Mouse (Mus musculus) heart, embryonic 10.5 days (tissue): ENCODE results near the gene Scml4. TPM values are rescaled to one million over a fixed set of nuclear protein-coding genes. Genes with fewer than 3 reads are reported as not detected.

ENCODE experiments used
- polyA plus RNA-seq: library from polyadenylated mRNA; unstranded; fragments of >200 nt; fragmentation: Nextera tagmentation; extraction: Ambion mirVana; gene quantifications from 2 replicates; pipeline ENCODE4 v1.2.1, GENCODE M21; 2016

The Scml4 gene
- polyA plus RNA-seq, 1 experiment from 2014 or later, result 1.0 TPM

Other genes starting within 250 kb of the Scml4 start
- gene Sec63, start 98.9 kb upstream of the Scml4 start, polyA plus RNA-seq, result 18.6 and 28.4 TPM in 2 replicates